Mouse (Mus musculus): Measurements from ENCODE around the gene Mtmr12. TPM values are rescaled to one million over a fixed set of nuclear protein-coding genes. Genes with fewer than 3 reads are reported as not detected.

Mtmr12 gene
- total and polyA plus RNA-seq, 2 experiments, result 3.4 to 6.5 TPM

DNA sequence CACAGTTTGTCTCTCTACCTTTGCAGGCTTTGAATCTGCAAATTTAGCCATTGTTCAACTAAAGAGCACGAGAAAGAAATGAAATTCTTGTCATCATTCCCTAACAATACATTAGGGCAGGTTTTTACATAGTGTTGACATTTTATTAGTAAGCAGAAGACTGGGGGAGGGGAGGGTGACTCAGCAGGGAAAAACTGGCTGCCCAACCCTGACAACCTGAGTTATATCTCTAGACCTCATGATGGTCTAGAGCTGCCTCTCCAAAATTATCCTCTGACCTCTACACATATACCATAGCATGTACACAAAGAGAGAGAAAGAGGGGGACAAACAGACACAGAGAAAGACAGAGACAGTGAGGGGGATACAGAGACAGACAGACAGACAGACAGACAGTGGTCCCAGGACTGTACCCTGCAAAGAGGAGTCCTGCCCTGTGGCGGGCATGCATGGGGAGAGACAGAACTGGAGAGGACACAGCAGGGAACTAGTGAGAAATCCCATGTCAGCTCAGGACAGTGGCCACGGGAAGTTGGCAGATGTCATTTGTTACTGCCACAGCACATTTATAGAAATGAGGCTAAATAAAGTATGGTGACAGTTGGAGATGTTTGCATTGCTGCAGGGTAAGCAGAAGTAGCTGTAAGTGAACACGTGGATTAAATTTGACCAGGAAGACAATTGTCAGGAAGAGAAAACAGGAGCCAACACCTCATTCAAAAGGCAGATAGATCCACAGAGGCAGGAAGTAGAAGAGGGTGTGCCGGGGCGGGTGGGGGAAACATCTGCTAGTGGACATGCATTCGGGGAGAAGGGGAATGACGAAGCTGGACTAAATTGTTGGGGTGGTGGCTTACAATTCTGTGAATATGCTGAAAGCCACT, 101.6 kb downstream of the Mtmr12 start:
- no peaks in the 10 kb centered on the region for H3K36me3 ChIP-seq (ENCODE audit: control insufficient read depth, insufficient read depth, low read length)
- H3K4me1 ChIP-seq (ENCODE audit: control insufficient read depth, insufficient read depth, low read length), result no peaks in the 10 kb centered on the region
- WGBS, result 53% methylated on average over 8 of the region's 8 CpGs
- H3K27me3 ChIP-seq (ENCODE audit: control insufficient read depth, insufficient read depth, low read length), result no peaks in the 10 kb centered on the region
- TF ChIP-seq POLR2A (IDR thresholded peaks at IDR 0.05; ENCODE audit: extremely low read depth, insufficient read depth, low read length) (no peak), CTCF (IDR thresholded peaks at IDR 0.05; ENCODE audit: low read depth, low read length) (no peak)
- DNase-seq (ENCODE audit: extremely low read depth, low read depth, low spot score), result no peak
- H3K27ac ChIP-seq (replicated peaks; ENCODE audit: insufficient read depth, low read depth, low read length), result no peak overlapping the region
- no peak overlapping the region for H3K4me3 ChIP-seq (ENCODE audit: insufficient read depth, low read depth, low read length)
- no peak overlapping the region for H3K9ac ChIP-seq (ENCODE audit: low read depth, low read length)
- H3K79me2 ChIP-seq (ENCODE audit: control insufficient read depth, insufficient read depth, low read length), result no peaks in the 10 kb centered on the region

DNA sequence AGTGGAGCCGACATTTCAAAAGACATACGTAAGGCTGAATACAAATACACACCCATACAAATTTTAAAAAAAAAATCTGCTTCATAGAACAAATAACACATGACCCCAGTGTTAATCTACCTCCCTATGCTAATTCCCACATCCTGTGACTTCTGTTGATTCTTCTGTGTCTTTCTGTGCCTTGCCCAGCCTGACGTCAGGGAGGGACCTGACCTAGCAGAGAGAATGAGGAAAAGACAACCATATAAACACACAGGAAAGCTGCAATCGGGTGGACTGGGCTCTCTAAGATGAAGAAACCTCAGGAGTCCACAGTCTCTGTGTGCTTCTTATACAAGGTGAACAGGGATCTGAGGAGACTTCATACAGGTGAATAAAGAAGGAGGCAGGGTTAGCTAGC, 102.3 kb downstream of the Mtmr12 start:
- TF ChIP-seq POLR2A (IDR thresholded peaks at IDR 0.05; ENCODE audit: extremely low read depth, insufficient read depth, low read length) (no peak), CTCF (IDR thresholded peaks at IDR 0.05; ENCODE audit: low read depth, low read length) (no peak)
- Histone ChIP-seq H3K79me2 (ENCODE audit: control insufficient read depth, insufficient read depth, low read length) (no peaks in the 10 kb centered on the region), H3K4me3 (ENCODE audit: insufficient read depth, low read depth, low read length) (no peak overlapping the region), H3K36me3 (ENCODE audit: control insufficient read depth, insufficient read depth, low read length) (no peaks in the 10 kb centered on the region), H3K27me3 (ENCODE audit: control insufficient read depth, insufficient read depth, low read length) (no peaks in the 10 kb centered on the region), H3K27ac (replicated peaks; ENCODE audit: insufficient read depth, low read depth, low read length) (no peak overlapping the region), H3K9ac (ENCODE audit: low read depth, low read length) (no peak overlapping the region), H3K4me1 (ENCODE audit: control insufficient read depth, insufficient read depth, low read length) (no peaks in the 10 kb centered on the region)
- no peak for DNase-seq (ENCODE audit: extremely low read depth, low read depth, low spot score)
- WGBS, result 77% methylated on average over 4 of the region's 4 CpGs

DNA sequence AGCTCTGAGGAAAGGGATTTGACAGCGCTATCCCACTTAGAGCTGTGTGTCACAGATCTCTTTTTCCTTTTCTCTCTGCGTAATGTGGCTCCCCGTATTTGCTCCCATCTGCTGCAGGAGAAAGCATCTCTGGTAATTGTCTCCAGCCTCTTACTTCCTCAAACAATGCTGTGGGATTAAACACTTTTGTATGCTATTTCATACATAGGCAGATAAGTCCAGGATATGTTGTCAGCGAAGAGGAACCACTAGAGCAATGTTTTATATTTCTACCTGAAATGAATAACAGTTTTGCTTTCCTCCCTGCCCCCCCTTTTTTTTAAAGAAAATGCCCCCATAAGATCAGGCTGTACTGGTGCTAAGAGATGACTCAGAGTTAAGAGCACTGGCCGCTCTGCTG, 103.7 kb downstream of the Mtmr12 start:
- WGBS, result 90% methylated on average over 5 of the region's 5 CpGs
- Histone ChIP-seq H3K27me3 (ENCODE audit: control insufficient read depth, insufficient read depth, low read length) (no peaks in the 10 kb centered on the region), H3K4me3 (ENCODE audit: insufficient read depth, low read depth, low read length) (no peak overlapping the region), H3K79me2 (ENCODE audit: control insufficient read depth, insufficient read depth, low read length) (no peaks in the 10 kb centered on the region), H3K36me3 (ENCODE audit: control insufficient read depth, insufficient read depth, low read length) (no peaks in the 10 kb centered on the region), H3K4me1 (ENCODE audit: control insufficient read depth, insufficient read depth, low read length) (no peaks in the 10 kb centered on the region), H3K9ac (ENCODE audit: low read depth, low read length) (no peak overlapping the region), H3K27ac (replicated peaks; ENCODE audit: insufficient read depth, low read depth, low read length) (no peak overlapping the region)
- no peak for TF ChIP-seq POLR2A (IDR thresholded peaks at IDR 0.05; ENCODE audit: extremely low read depth, insufficient read depth, low read length)
- no peak for TF ChIP-seq CTCF (IDR thresholded peaks at IDR 0.05; ENCODE audit: low read depth, low read length)
- DNase-seq (ENCODE audit: extremely low read depth, low read depth, low spot score), result no peak

DNA sequence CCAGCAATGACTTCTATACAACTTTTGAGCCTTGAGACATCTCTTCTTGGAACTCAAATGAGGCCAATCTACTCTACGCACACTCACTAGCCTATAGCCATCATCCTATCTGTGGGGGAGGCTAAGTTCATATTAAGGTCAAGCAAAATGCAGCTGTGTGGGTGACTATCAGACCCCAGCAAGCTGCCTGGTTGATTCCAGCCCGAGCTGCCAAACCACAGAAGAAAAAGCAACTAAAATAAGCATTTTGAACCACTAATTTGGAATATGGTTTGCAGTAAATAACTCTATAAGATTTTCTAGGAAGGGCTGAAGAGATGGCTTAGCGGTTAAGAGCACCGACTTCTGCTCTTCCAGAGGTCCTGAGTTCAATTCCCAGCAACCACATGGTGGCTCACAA, 105.8 kb downstream of the Mtmr12 start:
- DNase-seq (ENCODE audit: extremely low read depth, low read depth, low spot score), result no peak
- H3K79me2 ChIP-seq (ENCODE audit: control insufficient read depth, insufficient read depth, low read length), result no peaks in the 10 kb centered on the region
- H3K4me3 ChIP-seq (ENCODE audit: insufficient read depth, low read depth, low read length), result no peak overlapping the region
- TF ChIP-seq CTCF (IDR thresholded peaks at IDR 0.05; ENCODE audit: low read depth, low read length) (no peak), POLR2A (IDR thresholded peaks at IDR 0.05; ENCODE audit: extremely low read depth, insufficient read depth, low read length) (no peak)
- no peaks in the 10 kb centered on the region for H3K4me1 ChIP-seq (ENCODE audit: control insufficient read depth, insufficient read depth, low read length)
- no peaks in the 10 kb centered on the region for H3K36me3 ChIP-seq (ENCODE audit: control insufficient read depth, insufficient read depth, low read length)
- 92% methylated on average over 4 of the region's 4 CpGs for WGBS
- no peak overlapping the region for H3K9ac ChIP-seq (ENCODE audit: low read depth, low read length)
- H3K27ac ChIP-seq (replicated peaks; ENCODE audit: insufficient read depth, low read depth, low read length), result no peak overlapping the region
- H3K27me3 ChIP-seq (ENCODE audit: control insufficient read depth, insufficient read depth, low read length), result no peaks in the 10 kb centered on the region

- H3K9ac ChIP-seq (ENCODE audit: low read depth, low read length), result no peak overlapping the region
- no peak overlapping the region for H3K4me3 ChIP-seq (ENCODE audit: insufficient read depth, low read depth, low read length)
- H3K79me2 ChIP-seq (ENCODE audit: control insufficient read depth, insufficient read depth, low read length), result no peaks in the 10 kb centered on the region
- H3K4me1 ChIP-seq (ENCODE audit: control insufficient read depth, insufficient read depth, low read length), result no peaks in the 10 kb centered on the region
- no peak for DNase-seq (ENCODE audit: extremely low read depth, low read depth, low spot score)
- TF ChIP-seq POLR2A (IDR thresholded peaks at IDR 0.05; ENCODE audit: extremely low read depth, insufficient read depth, low read length), result no peak
- H3K36me3 ChIP-seq (ENCODE audit: control insufficient read depth, insufficient read depth, low read length), result no peaks in the 10 kb centered on the region
- WGBS, result 92% methylated on average over 7 of the region's 7 CpGs
- H3K27ac ChIP-seq (replicated peaks; ENCODE audit: insufficient read depth, low read depth, low read length), result no peak overlapping the region
- no peaks in the 10 kb centered on the region for H3K27me3 ChIP-seq (ENCODE audit: control insufficient read depth, insufficient read depth, low read length)
These were observed 106.6 kb downstream of the Mtmr12 start for GRCm38 (mm10) chr15:12311465-12311864.

GRCm38 (mm10) chr15:12313255-12313654, 108.4 kb downstream of the Mtmr12 start:
- 8% methylated on average over 1 of the region's 1 CpGs for WGBS
- no peak for DNase-seq (ENCODE audit: extremely low read depth, low read depth, low spot score)
- Histone ChIP-seq H3K36me3 (ENCODE audit: control insufficient read depth, insufficient read depth, low read length) (no peaks in the 10 kb centered on the region), H3K4me1 (ENCODE audit: control insufficient read depth, insufficient read depth, low read length) (no peaks in the 10 kb centered on the region), H3K9ac (ENCODE audit: low read depth, low read length) (no peak overlapping the region), H3K27ac (replicated peaks; ENCODE audit: insufficient read depth, low read depth, low read length) (no peak overlapping the region), H3K4me3 (ENCODE audit: insufficient read depth, low read depth, low read length) (no peak overlapping the region), H3K79me2 (ENCODE audit: control insufficient read depth, insufficient read depth, low read length) (no peaks in the 10 kb centered on the region), H3K27me3 (ENCODE audit: control insufficient read depth, insufficient read depth, low read length) (no peaks in the 10 kb centered on the region)
- no peak for TF ChIP-seq POLR2A (IDR thresholded peaks at IDR 0.05; ENCODE audit: extremely low read depth, insufficient read depth, low read length)
- no peak for TF ChIP-seq CTCF (IDR thresholded peaks at IDR 0.05; ENCODE audit: low read depth, low read length)

Measured in liver, adult 2 months (tissue).